Mouse (Mus musculus) embryonic facial prominence, embryonic 14.5 days (tissue): ENCODE results near the gene Spats2l. TPM values are rescaled to one million over a fixed set of nuclear protein-coding genes. Genes with fewer than 3 reads are reported as not detected.

Experiments used
- ATAC-seq: fragments of 200-750 bp; cut with Nextera tagmentation; 2 replicates; pipeline ENCODE4 v1.8.0; 2017; ENCODE audit warnings: low read depth, moderate number of reproducible peaks, moderate TSS enrichment
- DNase-seq: peaks from one replicate; pipeline ENCODE4 v3.0.0-alpha.2; 2015; ENCODE audit warnings: low spot score
- H3K27ac ChIP-seq: fragments of 300-500 bp; sonication (generic); replicated peaks from 2 replicates; pipeline ENCODE4 v1.5.1; 2014; ENCODE audit warnings: low read depth, mild to moderate bottlenecking, low read length, moderate library complexity
- H3K27me3 ChIP-seq: fragments of 300-500 bp; sonication (generic); replicated peaks from 2 replicates; pipeline ENCODE4 v1.6.1; 2014; ENCODE audit warnings: low read length; ENCODE audit not compliant: control insufficient read depth, insufficient read depth
- H3K36me3 ChIP-seq: fragments of 300-500 bp; sonication (generic); 2 replicates; pipeline ENCODE4 v1.6.1; 2014; ENCODE audit warnings: low read length, mixed read lengths; ENCODE audit not compliant: control insufficient read depth, insufficient read depth
- H3K4me1 ChIP-seq: fragments of 300-500 bp; sonication (generic); 2 replicates; pipeline ENCODE4 v1.6.1; 2014; ENCODE audit warnings: antibody characterized with exemption, low read length; ENCODE audit not compliant: control insufficient read depth, insufficient read depth
- H3K4me2 ChIP-seq: fragments of 300-500 bp; sonication (generic); 2 replicates; pipeline ENCODE4 v1.6.1; 2014; ENCODE audit warnings: low read depth, mild to moderate bottlenecking, low read length, moderate library complexity, mixed read lengths
- H3K4me3 ChIP-seq: fragments of 300-500 bp; sonication (generic); 2 replicates; pipeline ENCODE4 v1.5.1; 2014; ENCODE audit warnings: low read depth, mild to moderate bottlenecking, low read length
- H3K9ac ChIP-seq: fragments of 300-500 bp; sonication (generic); 2 replicates; pipeline ENCODE4 v1.6.1; 2014; ENCODE audit warnings: low read depth, mild to moderate bottlenecking, low read length, moderate library complexity, mixed read lengths
- H3K9me3 ChIP-seq: fragments of 300-500 bp; sonication (generic); 2 replicates; pipeline ENCODE4 v1.6.1; 2016; ENCODE audit warnings: low read length; ENCODE audit not compliant: control insufficient read depth
- whole genome bisulfite sequencing: fragments of 180-500 bp; shearing (Covaris S2); extraction: QIAGEN DNeasy Blood & Tissue Kit; methylation state at CpG from one replicate; pipeline ENCODE4 v1.1.7; 2014; 5-methylcytosine and 5-hydroxymethylcytosine counted together
- polyA plus RNA-seq: library from polyadenylated mRNA; unstranded; fragments of >200 nt; fragmentation: Nextera tagmentation; extraction: Ambion mirVana; gene quantifications from 2 replicates; pipeline ENCODE4 v1.2.1, GENCODE M21; 2014

Gene Spats2l
- polyA plus RNA-seq, 1 experiment from 2014 or later, result 160 TPM

GRCm38 (mm10) chr1:57774668-57775495 lies 920 bp downstream of the Spats2l start:
- no peaks in the 10 kb centered on the region for H3K36me3 ChIP-seq
- no peaks in the 10 kb centered on the region for H3K9me3 ChIP-seq
- H3K4me3 ChIP-seq, result peak overlapping the region; percentile 70
- H3K9ac ChIP-seq, result peak overlapping the region; percentile 90
- peak overlapping the region; percentile 96 for H3K27ac ChIP-seq
- 0% methylated on average over 26 of the region's 113 CpGs for WGBS
- DNase-seq (peak; percentile 92), ATAC-seq (peak; percentile 92)
- H3K4me2 ChIP-seq, result peak overlapping the region; percentile 81
- no peaks in the 10 kb centered on the region for H3K27me3 ChIP-seq
- peaks cover 7% of the 10 kb centered on the region; the same call in 1 of the 2 replicates for H3K4me1 ChIP-seq

DNA sequence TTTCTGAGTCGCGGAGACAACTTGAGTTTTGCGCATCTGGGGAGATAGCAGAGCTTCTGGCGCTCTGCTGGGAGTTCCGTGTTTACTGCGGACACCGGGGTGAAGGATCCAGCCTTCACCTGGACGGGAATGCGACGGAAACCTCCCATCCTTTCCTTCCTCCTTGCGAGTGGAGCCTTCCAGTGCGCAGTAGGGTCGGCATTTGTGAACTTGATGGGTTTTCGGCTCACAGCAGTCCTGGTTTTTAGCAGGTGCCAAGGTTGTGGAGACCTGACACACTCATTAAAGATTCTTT lies 1.5 kb downstream of the Spats2l start:
- no peaks in the 10 kb centered on the region for H3K27me3 ChIP-seq
- H3K4me3 ChIP-seq, result peak overlapping the region; percentile 70
- no peaks in the 10 kb centered on the region for H3K36me3 ChIP-seq
- H3K4me2 ChIP-seq, result peak overlapping the region; percentile 81
- H3K4me1 ChIP-seq, result peaks cover 7% of the 10 kb centered on the region; the same call in 1 of the 2 replicates
- no peak; the same call in 1 of the 2 replicates for ATAC-seq
- under 1% methylated on average over 14 of the region's 14 CpGs for WGBS
- H3K9me3 ChIP-seq, result no peaks in the 10 kb centered on the region
- DNase-seq, result peak; percentile 26
- H3K9ac ChIP-seq, result peak overlapping the region; percentile 90
- peak overlapping the region; percentile 96 for H3K27ac ChIP-seq

- DNase-seq, result peak; percentile 10
- Histone ChIP-seq H3K4me3 (peak overlapping the region; percentile 70), H3K4me2 (peak overlapping the region; percentile 81), H3K9ac (peak overlapping the region; percentile 42; the same call in 1 of the 2 replicates), H3K27me3 (no peaks in the 10 kb centered on the region), H3K9me3 (no peaks in the 10 kb centered on the region), H3K27ac (no peak overlapping the region), H3K36me3 (0 out of 2 replicates have a peak, but pooled peaks cover 5% of the 10 kb centered on the region), H3K4me1 (peaks cover 7% of the 10 kb centered on the region; the same call in 1 of the 2 replicates)
- 49% methylated on average over 5 of the region's 5 CpGs for WGBS
- ATAC-seq, result no peak
These were observed 2.8 kb downstream of the Spats2l start for GRCm38 (mm10) chr1:57776671-57777281.

DNA sequence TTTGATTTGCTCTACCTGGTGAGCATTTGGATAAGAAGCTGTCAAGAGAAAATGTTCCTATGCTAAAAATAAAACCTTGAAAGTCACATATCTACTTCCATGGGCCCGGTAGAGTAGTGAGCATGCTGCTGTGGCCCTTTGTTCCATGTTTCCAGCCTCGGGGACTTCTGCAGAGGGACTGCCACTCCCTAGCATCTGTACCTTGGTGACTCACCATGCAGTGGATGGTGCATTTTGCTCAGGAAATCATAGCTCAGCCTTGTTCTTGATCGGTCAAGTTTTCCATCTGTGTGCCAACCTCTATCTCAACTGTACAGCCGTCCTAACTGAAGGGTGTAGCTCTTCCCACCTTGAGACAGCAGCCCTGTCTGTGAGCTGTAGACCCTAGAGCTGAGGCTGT lies 10.3 kb downstream of the Spats2l start:
- no peaks in the 10 kb centered on the region for H3K27me3 ChIP-seq
- no peak overlapping the region for H3K27ac ChIP-seq
- peaks cover 14% of the 10 kb centered on the region for H3K36me3 ChIP-seq
- H3K4me2 ChIP-seq, result no peak overlapping the region
- WGBS, result 86% methylated on average over 4 of the region's 4 CpGs
- no peak overlapping the region for H3K9ac ChIP-seq
- H3K4me3 ChIP-seq, result no peak overlapping the region
- H3K9me3 ChIP-seq, result no peaks in the 10 kb centered on the region
- ATAC-seq, result no peak
- no peak for DNase-seq
- H3K4me1 ChIP-seq, result no peaks in the 10 kb centered on the region

DNA sequence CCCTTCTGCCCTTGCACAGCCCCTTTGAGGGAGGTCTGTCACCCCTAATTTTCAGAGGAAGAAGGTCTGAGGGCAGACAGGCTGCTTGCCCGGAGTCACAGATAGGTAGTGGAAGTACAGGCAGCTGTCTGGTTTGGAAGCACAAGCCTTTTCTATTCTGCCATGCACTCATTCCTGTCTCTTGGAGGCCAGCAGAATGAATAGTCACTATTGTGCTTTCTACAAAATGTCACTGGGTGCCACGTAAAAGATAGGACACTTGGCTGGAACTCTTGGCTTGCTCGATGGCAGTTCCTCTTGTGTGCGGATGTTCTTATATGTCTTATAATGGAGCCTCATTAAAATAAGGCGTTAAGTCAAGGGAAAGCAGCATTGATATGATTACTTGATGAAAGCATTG lies 15.9 kb downstream of the Spats2l start:
- DNase-seq, result no peak
- no peak overlapping the region for H3K27ac ChIP-seq
- WGBS, result 75% methylated on average over 5 of the region's 5 CpGs
- no peak overlapping the region for H3K9ac ChIP-seq
- no peak overlapping the region for H3K4me3 ChIP-seq
- H3K27me3 ChIP-seq, result no peaks in the 10 kb centered on the region
- no peak for ATAC-seq
- no peaks in the 10 kb centered on the region for H3K36me3 ChIP-seq
- H3K4me2 ChIP-seq, result no peak overlapping the region
- no peaks in the 10 kb centered on the region for H3K9me3 ChIP-seq
- H3K4me1 ChIP-seq, result no peaks in the 10 kb centered on the region

DNA sequence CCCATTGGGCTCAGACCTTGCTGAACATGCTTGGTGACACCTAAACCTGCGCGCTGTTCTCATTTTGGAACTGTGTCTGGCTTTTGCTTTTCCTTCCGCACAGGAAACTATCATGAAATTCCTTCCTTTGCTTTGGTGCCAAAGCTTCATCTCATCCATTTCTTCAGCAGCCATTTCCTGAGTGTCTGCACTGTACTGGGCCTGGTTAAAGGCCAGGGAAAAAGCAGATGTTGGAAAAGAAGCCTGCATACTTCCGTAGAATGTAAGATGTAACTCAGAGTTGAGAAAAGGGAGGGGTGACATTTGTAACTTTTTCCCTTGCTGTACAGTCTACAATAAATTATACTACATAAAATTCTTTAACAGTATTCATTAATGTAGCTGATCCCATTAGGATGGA lies 18.2 kb downstream of the Spats2l start:
- Histone ChIP-seq H3K36me3 (no peaks in the 10 kb centered on the region), H3K27ac (no peak overlapping the region), H3K27me3 (no peaks in the 10 kb centered on the region), H3K4me1 (no peaks in the 10 kb centered on the region), H3K9ac (no peak overlapping the region), H3K4me2 (no peak overlapping the region), H3K9me3 (no peaks in the 10 kb centered on the region), H3K4me3 (no peak overlapping the region)
- 62% methylated on average over 4 of the region's 4 CpGs for WGBS
- DNase-seq (peak; percentile 58), ATAC-seq (no peak)

- no peaks in the 10 kb centered on the region for H3K27me3 ChIP-seq
- no peak overlapping the region for H3K4me2 ChIP-seq
- 52% methylated on average over 1 of the region's 1 CpGs for WGBS
- H3K4me3 ChIP-seq, result no peak overlapping the region
- no peaks in the 10 kb centered on the region for H3K9me3 ChIP-seq
- no peaks in the 10 kb centered on the region for H3K4me1 ChIP-seq
- no peak overlapping the region for H3K9ac ChIP-seq
- no peak overlapping the region for H3K27ac ChIP-seq
- peaks cover 7% of the 10 kb centered on the region for H3K36me3 ChIP-seq
- ATAC-seq, result no peak
- no peak for DNase-seq
These were observed 21.9 kb downstream of the Spats2l start for GRCm38 (mm10) chr1:57795838-57796237.

DNA sequence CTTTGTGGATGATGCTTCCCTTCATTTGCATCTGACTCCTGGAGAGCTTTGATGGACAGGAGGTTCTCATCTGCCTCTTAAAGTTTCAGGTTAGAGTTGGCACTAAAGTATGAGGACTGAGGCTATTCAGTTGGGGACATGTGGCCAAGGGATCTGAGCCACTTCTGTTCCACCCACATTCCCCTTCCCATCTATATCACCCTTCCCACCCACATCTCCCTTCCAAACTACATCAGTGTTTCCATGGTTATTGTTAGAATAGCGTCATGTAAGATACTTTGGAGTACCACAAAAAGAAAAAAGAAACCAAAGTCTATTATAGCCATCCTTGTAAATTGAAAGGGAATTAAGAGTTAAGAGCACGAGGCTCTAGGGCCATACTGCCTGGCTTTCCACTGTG lies 25.4 kb downstream of the Spats2l start:
- H3K9ac ChIP-seq, result no peak overlapping the region
- no peak overlapping the region for H3K4me2 ChIP-seq
- ATAC-seq (no peak), DNase-seq (no peak)
- H3K27ac ChIP-seq, result no peak overlapping the region
- no peaks in the 10 kb centered on the region for H3K9me3 ChIP-seq
- H3K4me3 ChIP-seq, result no peak overlapping the region
- peaks cover 12% of the 10 kb centered on the region for H3K36me3 ChIP-seq
- no peaks in the 10 kb centered on the region for H3K27me3 ChIP-seq
- H3K4me1 ChIP-seq, result no peaks in the 10 kb centered on the region
- WGBS, result 91% methylated on average over 2 of the region's 2 CpGs
